Mouse (Mus musculus): Measurements from ENCODE around the gene Map6d1.

Map6d1 gene

DNA sequence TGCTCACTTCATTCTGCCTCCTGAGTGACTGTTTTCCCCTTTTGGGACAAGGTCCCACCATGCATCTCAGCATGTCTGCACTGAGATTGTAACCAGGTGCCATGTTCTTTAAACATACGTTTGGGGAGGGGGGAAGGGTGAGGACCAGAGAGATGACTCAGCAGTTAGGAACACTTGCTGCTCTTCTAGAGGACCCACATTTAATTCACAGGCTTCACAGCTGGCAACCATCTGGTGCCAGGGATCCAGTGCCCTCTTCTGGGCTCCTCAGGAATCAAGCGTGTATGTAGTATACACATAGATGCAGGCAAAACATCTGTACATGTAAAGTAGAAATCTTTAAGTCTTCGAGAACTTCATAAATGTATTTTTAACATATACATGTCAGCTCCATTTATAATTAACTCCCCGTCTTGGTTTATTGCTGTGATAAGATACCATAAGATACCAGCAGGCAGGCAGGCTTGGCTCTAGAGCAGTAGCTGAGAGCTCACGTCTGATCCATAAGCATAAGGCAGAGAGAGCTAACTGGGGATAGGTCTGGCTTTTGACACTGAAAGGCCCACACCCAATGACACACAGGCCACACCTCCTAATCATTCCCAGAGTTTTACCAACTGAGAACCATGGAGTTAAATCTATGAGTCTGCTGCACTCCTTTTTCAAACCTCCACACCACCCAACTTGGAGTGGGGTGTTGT lies 41.5 kb downstream of the Map6d1 start:
- H3K27me3 ChIP-seq (ENCODE audit: insufficient read depth, low read length), result no peaks in the 10 kb centered on the region
- peaks cover 85% of the 10 kb centered on the region for H3K36me3 ChIP-seq (ENCODE audit: insufficient read depth, low read length)
- no peak for TF ChIP-seq CTCF (conservative IDR thresholded peaks at IDR 0.05; ENCODE audit: low read length)
- no peak for TF ChIP-seq POU5F1 (IDR thresholded peaks at IDR 0.05; ENCODE audit: borderline replicate concordance, low read length)
- no peak for TF ChIP-seq NANOG (IDR thresholded peaks at IDR 0.05; ENCODE audit: borderline replicate concordance, low read length)
- H3K4me3 ChIP-seq (replicated peaks; ENCODE audit: low read length), result no peak overlapping the region
- no peaks in the 10 kb centered on the region for H3K9me3 ChIP-seq (ENCODE audit: low read length)
- peaks cover 39% of the 10 kb centered on the region for H3K4me1 ChIP-seq (replicated peaks; ENCODE audit: low read depth, low read length)

DNA sequence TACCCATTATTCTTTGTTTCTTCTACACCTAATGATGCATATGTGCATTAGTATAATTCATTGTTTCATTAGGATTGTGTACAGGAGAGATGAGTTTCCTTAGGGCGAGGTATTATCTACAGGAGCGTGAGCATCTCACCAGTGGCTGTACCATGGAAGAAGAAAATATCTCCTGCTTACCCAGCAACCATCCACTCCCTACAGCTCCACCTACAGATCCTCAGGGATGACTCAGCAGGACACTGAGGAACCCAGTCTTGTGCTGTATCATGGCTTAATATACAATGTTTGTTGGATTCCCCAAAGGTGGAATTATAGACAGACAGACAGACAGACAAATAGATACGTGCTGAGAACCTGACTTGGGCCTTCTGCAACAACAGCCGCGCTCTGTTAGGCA lies 44.2 kb downstream of the Map6d1 start:
- no peak overlapping the region for H3K4me3 ChIP-seq (replicated peaks; ENCODE audit: low read length)
- no peak for TF ChIP-seq NANOG (IDR thresholded peaks at IDR 0.05; ENCODE audit: borderline replicate concordance, low read length)
- TF ChIP-seq CTCF (conservative IDR thresholded peaks at IDR 0.05; ENCODE audit: low read length), result no peak
- TF ChIP-seq POU5F1 (IDR thresholded peaks at IDR 0.05; ENCODE audit: borderline replicate concordance, low read length), result no peak
- peaks cover 88% of the 10 kb centered on the region for H3K36me3 ChIP-seq (ENCODE audit: insufficient read depth, low read length)
- no peaks in the 10 kb centered on the region for H3K27me3 ChIP-seq (ENCODE audit: insufficient read depth, low read length)
- H3K9me3 ChIP-seq (ENCODE audit: low read length), result no peaks in the 10 kb centered on the region
- H3K4me1 ChIP-seq (replicated peaks; ENCODE audit: low read depth, low read length), result peaks cover 49% of the 10 kb centered on the region

DNA sequence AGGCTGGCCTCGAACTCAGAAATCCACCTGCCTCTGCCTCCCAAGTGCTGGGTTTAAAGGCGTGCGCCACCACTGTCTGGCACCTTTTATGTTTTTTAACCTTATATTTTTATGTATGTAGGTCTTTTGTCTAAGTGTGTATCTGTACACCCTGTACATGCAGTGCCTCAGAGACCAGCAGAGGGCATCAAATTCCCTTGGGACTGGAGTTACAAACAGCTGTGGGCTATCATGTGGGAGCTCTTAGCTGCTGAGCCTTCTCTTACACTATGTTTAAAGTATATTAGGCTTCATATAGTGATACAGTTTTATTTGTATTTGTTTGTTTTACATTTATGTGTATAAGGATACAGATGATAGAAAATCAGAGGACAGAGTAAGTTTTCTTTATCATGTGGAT lies 45.6 kb downstream of the Map6d1 start:
- Histone ChIP-seq H3K36me3 (ENCODE audit: insufficient read depth, low read length) (peaks cover 81% of the 10 kb centered on the region), H3K4me1 (replicated peaks; ENCODE audit: low read depth, low read length) (peaks cover 61% of the 10 kb centered on the region), H3K9me3 (ENCODE audit: low read length) (no peaks in the 10 kb centered on the region), H3K4me3 (replicated peaks; ENCODE audit: low read length) (no peak overlapping the region), H3K27me3 (ENCODE audit: insufficient read depth, low read length) (no peaks in the 10 kb centered on the region)
- TF ChIP-seq CTCF (conservative IDR thresholded peaks at IDR 0.05; ENCODE audit: low read length) (peak; percentile 37), NANOG (IDR thresholded peaks at IDR 0.05; ENCODE audit: borderline replicate concordance, low read length) (no peak), POU5F1 (IDR thresholded peaks at IDR 0.05; ENCODE audit: borderline replicate concordance, low read length) (no peak)

DNA sequence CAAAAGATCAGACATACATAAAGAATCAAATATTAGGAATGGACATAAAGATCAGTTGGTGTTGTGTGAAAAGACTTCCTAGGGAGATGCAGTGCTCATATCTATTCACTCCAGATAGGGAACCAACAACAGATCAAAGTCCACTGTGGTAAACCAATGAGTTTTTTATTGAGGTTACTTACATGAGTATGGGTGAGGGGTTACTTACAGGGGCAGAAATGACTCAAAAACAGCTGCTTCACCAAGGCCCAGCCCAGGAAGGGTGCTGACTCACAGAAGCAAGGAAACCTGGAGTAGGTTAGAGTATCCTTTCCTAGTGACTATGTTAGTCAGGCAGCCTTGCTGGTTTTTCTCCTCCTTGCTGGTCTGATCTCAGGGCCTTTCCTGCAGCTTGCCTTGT lies 49.1 kb downstream of the Map6d1 start:
- no peak overlapping the region for H3K4me3 ChIP-seq (replicated peaks; ENCODE audit: low read length)
- H3K27me3 ChIP-seq (ENCODE audit: insufficient read depth, low read length), result no peaks in the 10 kb centered on the region
- TF ChIP-seq POU5F1 (IDR thresholded peaks at IDR 0.05; ENCODE audit: borderline replicate concordance, low read length), result no peak
- TF ChIP-seq NANOG (IDR thresholded peaks at IDR 0.05; ENCODE audit: borderline replicate concordance, low read length), result no peak
- no peak for TF ChIP-seq CTCF (conservative IDR thresholded peaks at IDR 0.05; ENCODE audit: low read length)
- H3K36me3 ChIP-seq (ENCODE audit: insufficient read depth, low read length), result peaks cover 82% of the 10 kb centered on the region
- H3K4me1 ChIP-seq (replicated peaks; ENCODE audit: low read depth, low read length), result peaks cover 49% of the 10 kb centered on the region
- H3K9me3 ChIP-seq (ENCODE audit: low read length), result no peaks in the 10 kb centered on the region

GRCm38 (mm10) chr16:20191161-20191882 lies 49.8 kb downstream of the Map6d1 start:
- no peaks in the 10 kb centered on the region for H3K9me3 ChIP-seq (ENCODE audit: low read length)
- peaks cover 48% of the 10 kb centered on the region for H3K4me1 ChIP-seq (replicated peaks; ENCODE audit: low read depth, low read length)
- H3K36me3 ChIP-seq (ENCODE audit: insufficient read depth, low read length), result peaks cover 82% of the 10 kb centered on the region
- no peak overlapping the region for H3K4me3 ChIP-seq (replicated peaks; ENCODE audit: low read length)
- no peak for TF ChIP-seq CTCF (conservative IDR thresholded peaks at IDR 0.05; ENCODE audit: low read length)
- peak; percentile 7; the same call in 1 of the 2 replicates for TF ChIP-seq POU5F1 (IDR thresholded peaks at IDR 0.05; ENCODE audit: borderline replicate concordance, low read length)
- peak; percentile 83 for TF ChIP-seq NANOG (IDR thresholded peaks at IDR 0.05; ENCODE audit: borderline replicate concordance, low read length)
- no peaks in the 10 kb centered on the region for H3K27me3 ChIP-seq (ENCODE audit: insufficient read depth, low read length)

- Histone ChIP-seq H3K4me1 (replicated peaks; ENCODE audit: low read depth, low read length) (peaks cover 27% of the 10 kb centered on the region), H3K9me3 (ENCODE audit: low read length) (no peaks in the 10 kb centered on the region), H3K36me3 (ENCODE audit: insufficient read depth, low read length) (peaks cover 74% of the 10 kb centered on the region), H3K4me3 (replicated peaks; ENCODE audit: low read length) (no peak overlapping the region), H3K27me3 (ENCODE audit: insufficient read depth, low read length) (no peaks in the 10 kb centered on the region)
- TF ChIP-seq CTCF (conservative IDR thresholded peaks at IDR 0.05; ENCODE audit: low read length) (peak; percentile 53), POU5F1 (IDR thresholded peaks at IDR 0.05; ENCODE audit: borderline replicate concordance, low read length) (no peak)
Measured at GRCm38 (mm10) chr16:20185368-20185767, 55.8 kb downstream of the Map6d1 start.

Data from E14TG2a.4 (cell line).